Mouse (Mus musculus): ENCODE results near the gene Vrk2. TPM values are rescaled to one million over a fixed set of nuclear protein-coding genes. Genes with fewer than 3 reads are reported as not detected.

Gene Vrk2
- total and polyA plus RNA-seq, 2 experiments, result 1.3 to 6.3 TPM

- no peak for DNase-seq (ENCODE audit: extremely low read depth, low read depth, low spot score)
- no peak overlapping the region for H3K27ac ChIP-seq (replicated peaks; ENCODE audit: insufficient read depth, low read depth, low read length)
- H3K9ac ChIP-seq (ENCODE audit: low read depth, low read length), result no peak overlapping the region
- H3K79me2 ChIP-seq (ENCODE audit: control insufficient read depth, insufficient read depth, low read length), result no peaks in the 10 kb centered on the region
- TF ChIP-seq CTCF (IDR thresholded peaks at IDR 0.05; ENCODE audit: low read depth, low read length) (no peak), POLR2A (IDR thresholded peaks at IDR 0.05; ENCODE audit: extremely low read depth, insufficient read depth, low read length) (no peak)
- H3K4me3 ChIP-seq (ENCODE audit: insufficient read depth, low read depth, low read length), result no peak overlapping the region
- H3K4me1 ChIP-seq (ENCODE audit: control insufficient read depth, insufficient read depth, low read length), result no peaks in the 10 kb centered on the region; the same call in 1 of the 2 replicates
- WGBS, result 63% methylated on average over 1 of the region's 1 CpGs
- no peaks in the 10 kb centered on the region for H3K36me3 ChIP-seq (ENCODE audit: control insufficient read depth, insufficient read depth, low read length)
- no peaks in the 10 kb centered on the region for H3K27me3 ChIP-seq (ENCODE audit: control insufficient read depth, insufficient read depth, low read length)
Measured at GRCm38 (mm10) chr11:26598876-26599275, 5.1 kb upstream of the Vrk2 start.

DNA sequence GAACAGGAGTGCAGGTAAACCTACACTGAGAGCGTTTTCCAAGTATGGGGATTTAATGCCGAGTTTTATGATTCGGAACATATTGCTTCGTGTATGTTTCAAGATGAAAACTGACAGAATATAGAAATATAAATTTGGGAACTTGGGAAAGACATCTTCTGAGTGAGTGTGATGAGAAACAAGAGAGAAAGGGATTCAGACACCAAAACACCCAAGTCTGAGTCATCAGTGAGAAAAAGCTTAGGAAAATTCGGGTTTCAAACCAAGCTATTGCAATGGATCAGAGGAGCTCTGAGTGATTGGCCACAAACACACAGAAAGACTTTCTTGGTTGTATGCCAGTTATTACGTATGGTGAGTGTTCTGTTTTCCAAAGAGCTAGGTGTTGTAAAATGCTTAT is 4.0 kb upstream of the Vrk2 start:
- WGBS, result 77% methylated on average over 6 of the region's 6 CpGs
- DNase-seq (ENCODE audit: extremely low read depth, low read depth, low spot score), result no peak
- TF ChIP-seq CTCF (IDR thresholded peaks at IDR 0.05; ENCODE audit: low read depth, low read length), result no peak
- no peak for TF ChIP-seq POLR2A (IDR thresholded peaks at IDR 0.05; ENCODE audit: extremely low read depth, insufficient read depth, low read length)
- H3K79me2 ChIP-seq (ENCODE audit: control insufficient read depth, insufficient read depth, low read length), result no peaks in the 10 kb centered on the region
- no peak overlapping the region for H3K9ac ChIP-seq (ENCODE audit: low read depth, low read length)
- no peaks in the 10 kb centered on the region; the same call in 1 of the 2 replicates for H3K4me1 ChIP-seq (ENCODE audit: control insufficient read depth, insufficient read depth, low read length)
- no peak overlapping the region for H3K4me3 ChIP-seq (ENCODE audit: insufficient read depth, low read depth, low read length)
- no peaks in the 10 kb centered on the region for H3K36me3 ChIP-seq (ENCODE audit: control insufficient read depth, insufficient read depth, low read length)
- H3K27me3 ChIP-seq (ENCODE audit: control insufficient read depth, insufficient read depth, low read length), result no peaks in the 10 kb centered on the region
- no peak overlapping the region for H3K27ac ChIP-seq (replicated peaks; ENCODE audit: insufficient read depth, low read depth, low read length)

DNA sequence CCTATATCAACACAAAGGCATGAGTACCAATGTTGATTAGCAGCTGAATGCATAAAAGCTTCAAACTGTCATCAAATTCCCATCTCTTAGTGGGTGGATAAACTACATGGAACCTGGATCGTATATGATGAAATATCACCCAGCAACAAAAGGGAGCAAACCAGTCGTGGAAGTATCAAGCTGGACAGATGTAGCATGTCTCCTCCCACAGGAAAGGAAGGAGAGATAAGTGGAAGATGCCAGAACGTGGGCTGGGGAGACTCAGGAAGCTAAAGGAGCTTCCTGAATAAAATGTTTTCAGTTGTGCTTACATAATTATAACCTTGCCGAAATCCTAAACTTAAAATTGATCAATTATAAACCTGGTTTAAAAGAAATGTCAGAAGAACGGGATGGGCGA is 3.3 kb upstream of the Vrk2 start:
- Histone ChIP-seq H3K4me1 (ENCODE audit: control insufficient read depth, insufficient read depth, low read length) (peaks cover 3% of the 10 kb centered on the region; the same call in 1 of the 2 replicates), H3K36me3 (ENCODE audit: control insufficient read depth, insufficient read depth, low read length) (no peaks in the 10 kb centered on the region)
- WGBS, result 59% methylated on average over 6 of the region's 6 CpGs

GRCm38 (mm10) chr11:26596186-26596585 is 2.4 kb upstream of the Vrk2 start:
- H3K27ac ChIP-seq (replicated peaks; ENCODE audit: insufficient read depth, low read depth, low read length), result no peak overlapping the region
- 98% methylated on average over 1 of the region's 1 CpGs for WGBS
- peaks cover 3% of the 10 kb centered on the region; the same call in 1 of the 2 replicates for H3K4me1 ChIP-seq (ENCODE audit: control insufficient read depth, insufficient read depth, low read length)

More for the DNA sequence above, 3.3 kb upstream of the Vrk2 start:
- no peaks in the 10 kb centered on the region for H3K27me3 ChIP-seq (ENCODE audit: control insufficient read depth, insufficient read depth, low read length)
- no peak overlapping the region for H3K27ac ChIP-seq (replicated peaks; ENCODE audit: insufficient read depth, low read depth, low read length)
- H3K79me2 ChIP-seq (ENCODE audit: control insufficient read depth, insufficient read depth, low read length), result no peaks in the 10 kb centered on the region
- TF ChIP-seq CTCF (IDR thresholded peaks at IDR 0.05; ENCODE audit: low read depth, low read length), result no peak
- no peak for TF ChIP-seq POLR2A (IDR thresholded peaks at IDR 0.05; ENCODE audit: extremely low read depth, insufficient read depth, low read length)
- H3K9ac ChIP-seq (ENCODE audit: low read depth, low read length), result no peak overlapping the region
- H3K4me3 ChIP-seq (ENCODE audit: insufficient read depth, low read depth, low read length), result no peak overlapping the region
- DNase-seq (ENCODE audit: extremely low read depth, low read depth, low spot score), result no peak

GRCm38 (mm10) chr11:26594487-26594886 is 688 bp upstream of the Vrk2 start:
- no peak for DNase-seq (ENCODE audit: extremely low read depth, low read depth, low spot score)
- 64% methylated on average over 1 of the region's 1 CpGs for WGBS
- 0 out of 2 replicates have a peak, but pooled peaks cover 3% of the 10 kb centered on the region for H3K4me1 ChIP-seq (ENCODE audit: control insufficient read depth, insufficient read depth, low read length)
- no peak overlapping the region for H3K9ac ChIP-seq (ENCODE audit: low read depth, low read length)
- no peak overlapping the region for H3K4me3 ChIP-seq (ENCODE audit: insufficient read depth, low read depth, low read length)
- H3K27me3 ChIP-seq (ENCODE audit: control insufficient read depth, insufficient read depth, low read length), result no peaks in the 10 kb centered on the region
- TF ChIP-seq POLR2A (IDR thresholded peaks at IDR 0.05; ENCODE audit: extremely low read depth, insufficient read depth, low read length) (no peak), CTCF (IDR thresholded peaks at IDR 0.05; ENCODE audit: low read depth, low read length) (no peak)
- H3K79me2 ChIP-seq (ENCODE audit: control insufficient read depth, insufficient read depth, low read length), result no peaks in the 10 kb centered on the region
- peaks cover 2% of the 10 kb centered on the region; the same call in 1 of the 2 replicates for H3K36me3 ChIP-seq (ENCODE audit: control insufficient read depth, insufficient read depth, low read length)
- no peak overlapping the region for H3K27ac ChIP-seq (replicated peaks; ENCODE audit: insufficient read depth, low read depth, low read length)

More at GRCm38 (mm10) chr11:26596186-26596585, 2.4 kb upstream of the Vrk2 start:
- H3K9ac ChIP-seq (ENCODE audit: low read depth, low read length), result no peak overlapping the region
- DNase-seq (ENCODE audit: extremely low read depth, low read depth, low spot score), result no peak
- no peaks in the 10 kb centered on the region for H3K36me3 ChIP-seq (ENCODE audit: control insufficient read depth, insufficient read depth, low read length)
- no peaks in the 10 kb centered on the region for H3K79me2 ChIP-seq (ENCODE audit: control insufficient read depth, insufficient read depth, low read length)
- no peak for TF ChIP-seq POLR2A (IDR thresholded peaks at IDR 0.05; ENCODE audit: extremely low read depth, insufficient read depth, low read length)
- no peak for TF ChIP-seq CTCF (IDR thresholded peaks at IDR 0.05; ENCODE audit: low read depth, low read length)
- H3K27me3 ChIP-seq (ENCODE audit: control insufficient read depth, insufficient read depth, low read length), result no peaks in the 10 kb centered on the region
- H3K4me3 ChIP-seq (ENCODE audit: insufficient read depth, low read depth, low read length), result no peak overlapping the region

DNA sequence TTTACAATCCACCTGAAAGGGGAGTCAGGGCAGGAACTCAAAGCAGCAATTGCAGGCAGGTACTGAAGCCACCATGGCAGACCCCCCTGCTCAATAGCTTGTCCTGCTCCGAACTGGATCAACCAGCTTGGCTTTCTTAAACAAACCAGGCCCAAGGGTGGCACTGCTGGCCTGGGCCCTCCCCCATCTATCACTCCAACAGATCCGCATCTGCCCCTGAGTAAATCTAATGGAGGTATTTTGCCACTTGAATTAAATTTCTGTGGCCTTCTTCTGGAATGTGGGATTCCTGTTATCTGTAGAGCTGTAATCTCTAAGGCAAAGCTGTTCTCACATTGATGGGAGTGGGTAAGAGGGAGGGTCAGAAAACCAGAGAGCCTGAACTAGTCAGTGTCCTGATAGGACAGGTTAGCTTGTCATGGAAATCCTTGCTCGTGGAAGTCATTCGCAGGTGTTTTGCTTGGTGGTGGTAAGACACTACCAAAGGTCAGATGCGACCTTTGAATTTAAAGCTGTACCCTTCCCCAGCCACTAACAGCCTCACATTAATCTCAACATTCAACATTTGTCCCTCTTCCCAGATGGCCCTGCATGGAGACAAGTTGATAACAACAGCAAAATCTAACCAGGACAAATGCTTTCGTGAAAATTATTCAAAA is 1.3 kb downstream of the Vrk2 start:
- Histone ChIP-seq H3K27me3 (ENCODE audit: control insufficient read depth, insufficient read depth, low read length) (no peaks in the 10 kb centered on the region), H3K9ac (ENCODE audit: low read depth, low read length) (peak overlapping the region; percentile 81), H3K4me1 (ENCODE audit: control insufficient read depth, insufficient read depth, low read length) (0 out of 2 replicates have a peak, but pooled peaks cover 3% of the 10 kb centered on the region), H3K79me2 (ENCODE audit: control insufficient read depth, insufficient read depth, low read length) (no peaks in the 10 kb centered on the region), H3K27ac (replicated peaks; ENCODE audit: insufficient read depth, low read depth, low read length) (peak overlapping the region; percentile 41), H3K36me3 (ENCODE audit: control insufficient read depth, insufficient read depth, low read length) (peaks cover 2% of the 10 kb centered on the region; the same call in 1 of the 2 replicates), H3K4me3 (ENCODE audit: insufficient read depth, low read depth, low read length) (peak overlapping the region; percentile 61)
- peak; percentile 42 for DNase-seq (ENCODE audit: extremely low read depth, low read depth, low spot score)
- 25% methylated on average over 6 of the region's 6 CpGs for WGBS
- TF ChIP-seq POLR2A (IDR thresholded peaks at IDR 0.05; ENCODE audit: extremely low read depth, insufficient read depth, low read length), result no peak
- TF ChIP-seq CTCF (IDR thresholded peaks at IDR 0.05; ENCODE audit: low read depth, low read length), result no peak

All from liver, adult 2 months (tissue).